Mouse (Mus musculus) G1E (cell line): ENCODE results near the gene Plxdc2.

Source experiments
- CTCF ChIP-seq: IDR thresholded peaks from 2 replicates; pipeline ENCODE4 v1.5.1; 2012; ENCODE audit warnings: low read depth, low read length, inconsistent platforms, mixed read lengths
- GATA2 ChIP-seq: IDR thresholded peaks from 2 replicates; pipeline ENCODE4 v1.6.1; 2012; ENCODE audit warnings: low read depth, low read length, inconsistent platforms, borderline replicate concordance
- TAL1 ChIP-seq: conservative IDR thresholded peaks from 2 replicates; pipeline ENCODE4 v1.6.1; 2012; ENCODE audit warnings: low read depth, low read length, inconsistent platforms, mixed read lengths

DNA sequence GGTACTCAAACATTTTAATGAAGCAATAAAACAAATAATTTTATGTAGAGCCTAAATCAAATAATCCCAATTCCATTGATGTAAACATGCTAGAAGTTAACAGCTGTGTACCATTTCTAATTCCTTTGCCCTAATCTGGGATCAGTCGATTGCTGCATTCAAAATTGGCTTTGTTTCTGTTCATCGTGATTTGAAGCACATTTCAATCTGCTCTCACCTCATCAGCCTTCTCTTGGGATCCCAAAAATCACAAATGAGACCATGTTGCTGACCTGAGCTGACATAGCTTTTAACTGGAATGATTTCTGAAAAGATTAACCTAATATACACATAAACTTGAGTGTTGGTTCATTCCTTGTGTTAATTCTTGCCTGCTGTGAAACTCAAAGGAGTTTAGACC is 340.3 kb downstream of the Plxdc2 start:
- TF ChIP-seq CTCF = no peak
- no peak for TF ChIP-seq GATA2
- TF ChIP-seq TAL1 = no peak
